Mouse (Mus musculus) myocyte (in vitro differentiated cells): ENCODE results near the gene Rdh5. TPM values are rescaled to one million over a fixed set of nuclear protein-coding genes. Genes with fewer than 3 reads are reported as not detected.

Source experiments
- H3K27me3 ChIP-seq: one replicate; pipeline ENCODE4 v1.6.1; 2011; ENCODE audit not compliant: control insufficient read depth, insufficient read depth, insufficient read length
- H3K36me3 ChIP-seq: one replicate; pipeline ENCODE4 v1.6.1; 2011; ENCODE audit not compliant: control insufficient read depth, insufficient read depth
- H3K4me2 ChIP-seq: one replicate; pipeline ENCODE4 v1.6.1; 2011; ENCODE audit warnings: low read depth, control low read depth
- H3K4me3 ChIP-seq: one replicate; pipeline ENCODE4 v1.5.1; 2011; ENCODE audit warnings: mild to moderate bottlenecking, control low read depth, moderate library complexity
- H3K79me2 ChIP-seq: one replicate; pipeline ENCODE4 v1.6.1; 2011; ENCODE audit not compliant: control insufficient read depth, insufficient read depth
- H3ac ChIP-seq: one replicate; pipeline ENCODE4 v1.6.1; 2011; ENCODE audit not compliant: control insufficient read depth, insufficient read length
- CEBPB ChIP-seq: IDR thresholded peaks from 2 replicates; pipeline ENCODE4 v1.6.1; 2011; ENCODE audit warnings: mild to moderate bottlenecking, moderate library complexity; ENCODE audit not compliant: poor library complexity, insufficient read depth, severe bottlenecking
- E2F4 ChIP-seq: IDR thresholded peaks from one replicate; pipeline ENCODE4 v1.6.1; 2011; ENCODE audit warnings: mild to moderate bottlenecking, control low read depth, moderate library complexity; ENCODE audit not compliant: insufficient read depth
- MAX ChIP-seq: IDR thresholded peaks from one replicate; pipeline ENCODE4 v1.6.1; 2011; ENCODE audit warnings: low read depth, mild to moderate bottlenecking, control low read depth
- MYOD1 ChIP-seq, 3 experiments: IDR thresholded peaks; one replicate each; pipeline ENCODE4 v1.6.1; 2011; ENCODE audit warnings: control low read depth in 2 of 3, low read depth in 2 of 3, mild to moderate bottlenecking in 2 of 3, moderate library complexity in 1 of 3; ENCODE audit not compliant: insufficient read length in 2 of 3, control insufficient read depth in 1 of 3
- MYOG ChIP-seq, 3 experiments: IDR thresholded peaks; one replicate each; pipeline ENCODE4 v1.6.1; 2011; ENCODE audit warnings: control low read depth in 2 of 3, low read depth in 2 of 3, mild to moderate bottlenecking in 2 of 3; ENCODE audit not compliant: insufficient read length in 2 of 3, control insufficient read depth in 1 of 3, insufficient read depth in 1 of 3
- POLR2A ChIP-seq: IDR thresholded peaks from one replicate; pipeline ENCODE4 v1.6.1; 2011; ENCODE audit warnings: low read depth, mild to moderate bottlenecking, control low read depth, moderate library complexity; ENCODE audit not compliant: insufficient read length
- POLR2AphosphoS2 ChIP-seq: IDR thresholded peaks from one replicate; pipeline ENCODE4 v1.6.1; 2011; ENCODE audit warnings: low read depth, control low read depth; ENCODE audit not compliant: insufficient read length
- REST ChIP-seq: IDR thresholded peaks from one replicate; pipeline ENCODE4 v1.6.1; 2011; ENCODE audit warnings: mild to moderate bottlenecking, control low read depth, moderate library complexity; ENCODE audit not compliant: insufficient read depth, insufficient read length
- SRF ChIP-seq: IDR thresholded peaks from one replicate; pipeline ENCODE4 v1.6.1; 2011; ENCODE audit warnings: low read depth; ENCODE audit not compliant: control insufficient read depth, insufficient read length
- TCF12 ChIP-seq: IDR thresholded peaks from one replicate; pipeline ENCODE4 v1.6.1; 2011; ENCODE audit warnings: mild to moderate bottlenecking, control low read depth; ENCODE audit not compliant: poor library complexity, insufficient read depth, severe bottlenecking
- TCF3 ChIP-seq: IDR thresholded peaks from one replicate; pipeline ENCODE4 v1.6.1; 2011; ENCODE audit warnings: low read depth, control low read depth; ENCODE audit not compliant: insufficient read length
- USF1 ChIP-seq: IDR thresholded peaks from one replicate; pipeline ENCODE4 v1.6.1; 2011; ENCODE audit warnings: low read depth, mild to moderate bottlenecking, control low read depth, moderate library complexity
- polyA plus RNA-seq: library from polyadenylated mRNA; unstranded; fragments of >200 nt; fragmentation: generic; extraction: Trizol; gene quantifications from one replicate; pipeline ENCODE4 v1.2.1, GENCODE M21; 2012; ENCODE audit warnings: missing spikeins

Gene Rdh5
- polyA plus RNA-seq, 1 experiment, result 63.3 TPM

GRCm38 (mm10) chr10:128902409-128902988 lies 20.2 kb downstream of the Rdh5 start:
- H3ac ChIP-seq, result no peak overlapping the region
- no peak for TF ChIP-seq POLR2AphosphoS2
- TF ChIP-seq TCF12, result no peak
- TF ChIP-seq CEBPB, result no peak
- TF ChIP-seq USF1, result no peak
- TF ChIP-seq MAX, result no peak
- no peak for TF ChIP-seq REST
- no peak for TF ChIP-seq SRF
- TF ChIP-seq MYOD1 (IDR thresholded peaks at IDR 0.05; ENCODE audit: control insufficient read depth in 1 of 3, insufficient read length in 2 of 3, low read depth in 2 of 3), result no peak
- no peak for TF ChIP-seq POLR2A
- TF ChIP-seq TCF3, result no peak
- no peak for TF ChIP-seq E2F4
- TF ChIP-seq MYOG (IDR thresholded peaks at IDR 0.05; ENCODE audit: control insufficient read depth in 1 of 3, insufficient read depth in 1 of 3, insufficient read length in 2 of 3, low read depth in 2 of 3), result no peak
- no peaks in the 10 kb centered on the region for H3K27me3 ChIP-seq
- H3K36me3 ChIP-seq, result no peaks in the 10 kb centered on the region
- no peaks in the 10 kb centered on the region for H3K79me2 ChIP-seq
- H3K4me3 ChIP-seq, result no peak overlapping the region
- H3K4me2 ChIP-seq, result no peak overlapping the region

- Histone ChIP-seq H3K4me3 (no peak overlapping the region), H3K4me2 (no peak overlapping the region), H3K27me3 (no peaks in the 10 kb centered on the region), H3ac (no peak overlapping the region), H3K79me2 (no peaks in the 10 kb centered on the region), H3K36me3 (no peaks in the 10 kb centered on the region)
- no peak for TF ChIP-seq E2F4
- no peak for TF ChIP-seq MAX
- TF ChIP-seq REST, result no peak
- no peak for TF ChIP-seq MYOD1 (IDR thresholded peaks at IDR 0.05; ENCODE audit: control insufficient read depth in 1 of 3, insufficient read length in 2 of 3, low read depth in 2 of 3)
- no peak for TF ChIP-seq SRF
- no peak for TF ChIP-seq POLR2A
These were observed 21.3 kb downstream of the Rdh5 start for GRCm38 (mm10) chr10:128901409-128901808.

GRCm38 (mm10) chr10:128900698-128901097 lies 22.0 kb downstream of the Rdh5 start, which contains the start of gene Cd63:
Gene Cd63 (plus strand): TSS chr10:128900989.
- TF ChIP-seq USF1 (no peak), POLR2AphosphoS2 (no peak), MYOD1 (IDR thresholded peaks at IDR 0.05; ENCODE audit: control insufficient read depth in 1 of 3, insufficient read length in 2 of 3, low read depth in 2 of 3) (no peak), SRF (no peak), TCF12 (no peak), MYOG (IDR thresholded peaks at IDR 0.05; ENCODE audit: control insufficient read depth in 1 of 3, insufficient read depth in 1 of 3, insufficient read length in 2 of 3, low read depth in 2 of 3) (no peak), E2F4 (no peak), POLR2A (no peak), CEBPB (no peak), TCF3 (no peak), REST (no peak), MAX (no peak)
- Histone ChIP-seq H3K27me3 (no peaks in the 10 kb centered on the region), H3K4me2 (no peak within 1 kb of the TSS), H3K79me2 (no peaks in the 10 kb centered on the region), H3K4me3 (no peak within 1 kb of the TSS), H3K36me3 (no peaks in the 10 kb centered on the region), H3ac (no peak within 1 kb of the TSS)

- TF ChIP-seq POLR2AphosphoS2 (no peak), MYOD1 (IDR thresholded peaks at IDR 0.05; ENCODE audit: control insufficient read depth in 1 of 3, insufficient read length in 2 of 3, low read depth in 2 of 3) (no peak), MYOG (IDR thresholded peaks at IDR 0.05; ENCODE audit: control insufficient read depth in 1 of 3, insufficient read depth in 1 of 3, insufficient read length in 2 of 3, low read depth in 2 of 3) (no peak), E2F4 (no peak), TCF12 (no peak), MAX (no peak), SRF (no peak)
- H3K4me3 ChIP-seq, result no peak overlapping the region
- H3K27me3 ChIP-seq, result no peaks in the 10 kb centered on the region
- H3ac ChIP-seq, result no peak overlapping the region
- no peaks in the 10 kb centered on the region for H3K79me2 ChIP-seq
- H3K36me3 ChIP-seq, result no peaks in the 10 kb centered on the region
- no peak overlapping the region for H3K4me2 ChIP-seq
These were observed 22.8 kb downstream of the Rdh5 start for GRCm38 (mm10) chr10:128899759-128900490.
